Mouse (Mus musculus): Measurements from ENCODE around the gene Mpig6b. TPM values are rescaled to one million over a fixed set of nuclear protein-coding genes. Genes with fewer than 3 reads are reported as not detected.

Mpig6b gene
- polyA plus RNA-seq, 1 experiment from 2014 or later, result 11.2 TPM

DNA sequence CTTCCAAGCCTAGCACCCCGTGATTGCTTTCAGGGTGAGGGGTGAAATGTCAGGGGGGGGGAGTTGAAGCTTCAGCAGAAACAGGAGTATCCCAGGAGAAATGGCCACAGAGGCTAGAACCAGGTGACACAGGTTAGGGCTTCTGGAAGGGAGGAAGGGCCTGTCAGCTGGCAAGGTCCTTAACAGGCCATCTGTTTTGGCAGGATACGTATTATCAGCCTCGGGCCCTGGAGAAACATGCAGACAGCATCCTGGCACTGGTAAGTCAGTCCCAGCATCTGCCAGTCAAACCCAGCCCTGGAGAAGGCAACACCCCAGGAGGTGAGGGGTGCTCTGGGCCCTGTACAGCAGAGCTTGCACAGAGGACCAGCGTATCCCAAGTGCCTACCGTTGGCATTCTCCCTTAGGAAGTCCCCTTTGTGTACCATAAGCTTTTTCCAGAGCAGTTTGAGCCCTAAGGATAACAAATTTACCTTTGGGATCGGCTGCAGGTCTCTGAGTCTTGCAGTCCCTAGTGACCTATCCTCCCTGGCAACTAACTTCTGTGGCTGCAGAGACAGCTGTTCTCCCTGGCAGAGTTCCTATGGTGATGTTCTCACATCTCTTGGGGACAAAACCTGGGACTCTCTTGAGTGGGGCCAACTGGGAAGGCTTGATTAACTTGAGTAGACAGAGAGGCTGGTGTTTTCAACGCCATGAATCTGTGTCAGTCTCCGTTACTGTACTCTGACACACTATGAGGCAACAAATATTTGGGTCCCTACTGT, 24.4 kb upstream of the Mpig6b start:
- no peak for DNase-seq (ENCODE audit: low spot score)
- Histone ChIP-seq H3K4me1 (replicated peaks; ENCODE audit: control insufficient read depth, insufficient read depth, low read length) (peaks cover 12% of the 10 kb centered on the region), H3K9me3 (ENCODE audit: control insufficient read depth, low read length) (no peaks in the 10 kb centered on the region), H3K9ac (ENCODE audit: low read depth, low read length) (peak overlapping the region; percentile 94), H3K27me3 (replicated peaks; ENCODE audit: control insufficient read depth, insufficient read depth, low read length) (no peaks in the 10 kb centered on the region), H3K4me2 (peak overlapping the region; percentile 73), H3K27ac (ENCODE audit: low read depth, low read length) (peak overlapping the region; percentile 95; the same call in 1 of the 2 replicates), H3K36me3 (ENCODE audit: control insufficient read depth, insufficient read depth, low read length) (peaks cover 15% of the 10 kb centered on the region), H3K4me3 (ENCODE audit: low read depth, low read length) (peak overlapping the region; percentile 72)
- WGBS, result 65% methylated on average over 8 of the region's 8 CpGs
- peak; percentile 44 for ATAC-seq (replicated peaks; ENCODE audit: low FRiP score)

DNA sequence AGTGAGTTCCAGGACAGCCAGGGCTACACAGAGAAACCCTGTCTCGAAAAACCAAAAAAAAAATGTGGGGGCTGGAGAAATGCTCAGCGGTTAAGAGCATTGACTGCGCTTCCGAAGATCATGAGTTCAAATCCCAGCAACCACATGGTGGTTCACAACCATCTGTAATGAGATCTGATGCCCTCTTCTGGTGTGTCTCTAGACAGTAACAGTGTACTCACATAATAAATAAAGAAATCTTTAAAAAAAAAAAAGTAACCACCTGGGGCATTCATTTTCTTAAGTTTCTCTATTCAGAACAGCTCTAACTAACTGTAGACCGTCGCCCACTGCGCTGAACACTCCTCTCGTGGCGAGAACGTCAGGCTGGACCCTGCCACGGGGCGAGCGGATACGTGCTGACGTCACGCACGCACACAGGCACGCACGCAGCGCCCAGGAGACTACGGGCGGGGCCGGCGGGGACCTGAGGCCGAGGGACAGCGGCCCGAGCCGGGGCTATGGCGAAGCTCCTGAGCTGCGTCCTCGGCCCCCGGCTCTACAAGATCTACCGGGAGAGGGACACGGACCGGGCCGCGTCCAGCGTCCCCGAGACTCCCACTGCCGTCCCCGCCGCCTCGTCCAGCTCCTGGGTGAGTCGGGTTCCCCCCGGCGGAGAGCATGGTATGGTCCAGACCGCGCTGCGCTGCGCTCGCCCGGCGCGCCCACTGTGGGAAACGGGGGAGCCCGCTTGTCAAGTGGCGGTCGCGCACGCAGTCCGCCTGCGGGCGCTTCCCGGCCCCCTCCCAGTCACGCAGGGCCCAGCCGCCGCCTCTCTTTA, 23.1 kb upstream of the Mpig6b start, which contains the start of gene Abhd16a:
Gene Abhd16a (plus strand): TSS at position 439 of the 820 bp plus-strand sequence.
- H3K4me2 ChIP-seq, result peak within 1 kb of the TSS; percentile 73
- H3K4me1 ChIP-seq (replicated peaks; ENCODE audit: control insufficient read depth, insufficient read depth, low read length), result peaks cover 13% of the 10 kb centered on the region
- H3K27me3 ChIP-seq (replicated peaks; ENCODE audit: control insufficient read depth, insufficient read depth, low read length), result no peaks in the 10 kb centered on the region
- H3K9me3 ChIP-seq (ENCODE audit: control insufficient read depth, low read length), result no peaks in the 10 kb centered on the region
- H3K27ac ChIP-seq (ENCODE audit: low read depth, low read length), result peak within 1 kb of the TSS; percentile 95
- peak within 1 kb of the TSS; percentile 94 for H3K9ac ChIP-seq (ENCODE audit: low read depth, low read length)
- peaks cover 15% of the 10 kb centered on the region for H3K36me3 ChIP-seq (ENCODE audit: control insufficient read depth, insufficient read depth, low read length)
- peak; percentile 93 for DNase-seq (ENCODE audit: low spot score)
- H3K4me3 ChIP-seq (ENCODE audit: low read depth, low read length), result peak within 1 kb of the TSS; percentile 72
- peak; percentile 96 for ATAC-seq (replicated peaks; ENCODE audit: low FRiP score)
- 2% methylated on average over 67 of the region's 67 CpGs for WGBS

DNA sequence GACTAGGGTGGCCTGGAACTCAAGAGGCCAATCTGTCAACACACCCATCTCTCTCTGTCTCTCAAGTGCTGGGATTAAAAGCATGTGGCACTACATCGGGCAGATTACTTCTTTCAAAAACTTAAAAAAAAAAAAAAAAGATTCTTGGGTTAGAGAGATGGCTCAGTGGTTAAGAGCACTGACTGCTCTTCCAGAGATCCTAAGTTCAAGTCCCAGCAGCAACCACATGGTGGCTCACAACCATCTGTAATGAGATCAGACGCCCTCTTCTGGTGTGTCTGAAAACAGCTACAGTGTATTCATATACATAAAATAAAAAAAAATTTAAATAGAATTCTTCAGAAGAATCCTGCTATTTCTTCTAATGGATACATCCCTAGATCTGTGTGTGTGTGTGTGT, 22.2 kb upstream of the Mpig6b start:
- Histone ChIP-seq H3K36me3 (ENCODE audit: control insufficient read depth, insufficient read depth, low read length) (peaks cover 15% of the 10 kb centered on the region), H3K4me1 (replicated peaks; ENCODE audit: control insufficient read depth, insufficient read depth, low read length) (peaks cover 13% of the 10 kb centered on the region), H3K27me3 (replicated peaks; ENCODE audit: control insufficient read depth, insufficient read depth, low read length) (no peaks in the 10 kb centered on the region), H3K4me3 (ENCODE audit: low read depth, low read length) (no peak overlapping the region), H3K27ac (ENCODE audit: low read depth, low read length) (no peak overlapping the region), H3K4me2 (no peak overlapping the region), H3K9ac (ENCODE audit: low read depth, low read length) (no peak overlapping the region), H3K9me3 (ENCODE audit: control insufficient read depth, low read length) (no peaks in the 10 kb centered on the region)
- WGBS, result 41% methylated on average over 2 of the region's 2 CpGs
- no peak for DNase-seq (ENCODE audit: low spot score)
- no peak for ATAC-seq (replicated peaks; ENCODE audit: low FRiP score)

DNA sequence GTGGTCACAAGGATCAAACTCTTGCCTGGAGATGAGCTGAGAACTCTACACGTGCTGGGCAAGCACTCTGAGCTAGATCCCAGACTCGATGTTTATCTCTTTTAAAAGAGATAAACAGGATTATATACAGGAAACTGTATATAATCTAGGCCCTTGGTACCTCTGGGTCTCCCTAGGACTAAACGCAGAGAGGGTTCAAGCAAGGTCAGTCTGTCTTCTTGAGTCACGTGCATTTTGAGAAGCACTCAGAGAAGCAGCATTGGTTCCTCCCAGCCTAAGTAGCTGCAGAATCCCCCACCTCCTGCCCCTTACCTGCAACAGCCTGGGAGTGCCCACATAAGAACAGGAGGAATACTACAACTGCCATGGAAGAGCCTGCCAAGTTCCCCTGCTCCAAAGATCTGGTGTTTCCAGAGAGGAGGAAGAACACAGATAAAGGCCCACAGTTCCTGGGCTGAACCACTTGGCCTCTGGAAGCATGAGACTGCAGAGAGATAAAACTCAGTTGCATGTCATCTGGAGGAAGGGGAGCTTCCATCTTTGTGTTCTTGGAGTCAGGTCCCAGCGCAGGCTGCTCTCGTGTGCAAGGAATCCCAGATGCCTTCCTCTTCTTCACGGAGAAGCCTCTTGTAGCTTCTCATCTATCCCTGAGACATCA, 19.4 kb upstream of the Mpig6b start, which contains the start of gene Ly6g6f:
Gene Ly6g6f (minus strand): TSS at position 403 of the 658 bp plus-strand sequence.
- no peaks in the 10 kb centered on the region for H3K27me3 ChIP-seq (replicated peaks; ENCODE audit: control insufficient read depth, insufficient read depth, low read length)
- H3K4me2 ChIP-seq, result no peak within 1 kb of the TSS
- peaks cover 17% of the 10 kb centered on the region for H3K4me1 ChIP-seq (replicated peaks; ENCODE audit: control insufficient read depth, insufficient read depth, low read length)
- H3K9ac ChIP-seq (ENCODE audit: low read depth, low read length), result no peak within 1 kb of the TSS
- no peak within 1 kb of the TSS; the same call in 1 of the 2 replicates for H3K27ac ChIP-seq (ENCODE audit: low read depth, low read length)
- 39% methylated on average over 7 of the region's 7 CpGs for WGBS
- DNase-seq (ENCODE audit: low spot score) (no peak), ATAC-seq (replicated peaks; ENCODE audit: low FRiP score) (no peak)
- H3K36me3 ChIP-seq (ENCODE audit: control insufficient read depth, insufficient read depth, low read length), result no peaks in the 10 kb centered on the region
- no peak within 1 kb of the TSS for H3K4me3 ChIP-seq (ENCODE audit: low read depth, low read length)
- H3K9me3 ChIP-seq (ENCODE audit: control insufficient read depth, low read length), result no peaks in the 10 kb centered on the region

DNA sequence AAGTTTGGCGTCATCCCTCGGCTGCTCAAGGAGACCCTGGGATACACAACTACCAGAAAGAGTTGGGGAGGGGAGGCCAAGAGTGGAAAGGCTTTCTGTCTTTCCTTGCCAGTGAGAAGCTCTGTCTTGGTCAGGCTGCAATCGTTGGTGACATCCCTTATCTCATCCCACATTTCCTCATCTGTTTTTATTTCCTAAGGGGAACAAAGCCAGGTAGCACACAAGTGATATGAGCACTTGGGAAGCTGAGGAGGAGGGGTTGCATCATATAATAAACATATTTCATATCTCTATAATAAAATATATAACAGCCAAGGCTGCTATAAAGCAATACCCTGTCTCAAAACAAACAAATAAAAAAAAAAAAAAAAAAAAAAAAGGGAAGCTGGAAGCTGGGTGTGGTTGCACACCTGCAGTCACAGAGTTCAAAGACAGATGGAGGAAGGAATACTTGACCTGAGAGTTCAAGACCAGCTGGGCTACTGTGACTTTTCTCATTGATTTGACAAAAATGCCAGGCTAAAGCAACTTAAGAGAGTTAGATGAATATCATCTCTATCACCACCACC, 18.0 kb upstream of the Mpig6b start:
- Histone ChIP-seq H3K9ac (ENCODE audit: low read depth, low read length) (peak overlapping the region; percentile 10; the same call in 1 of the 2 replicates), H3K4me2 (no peak overlapping the region), H3K4me1 (replicated peaks; ENCODE audit: control insufficient read depth, insufficient read depth, low read length) (peaks cover 24% of the 10 kb centered on the region), H3K36me3 (ENCODE audit: control insufficient read depth, insufficient read depth, low read length) (no peaks in the 10 kb centered on the region), H3K9me3 (ENCODE audit: control insufficient read depth, low read length) (no peaks in the 10 kb centered on the region), H3K4me3 (ENCODE audit: low read depth, low read length) (no peak overlapping the region), H3K27me3 (replicated peaks; ENCODE audit: control insufficient read depth, insufficient read depth, low read length) (no peaks in the 10 kb centered on the region), H3K27ac (ENCODE audit: low read depth, low read length) (no peak overlapping the region)
- ATAC-seq (replicated peaks; ENCODE audit: low FRiP score) (no peak), DNase-seq (ENCODE audit: low spot score) (no peak)
- WGBS, result 60% methylated on average over 3 of the region's 3 CpGs

DNA sequence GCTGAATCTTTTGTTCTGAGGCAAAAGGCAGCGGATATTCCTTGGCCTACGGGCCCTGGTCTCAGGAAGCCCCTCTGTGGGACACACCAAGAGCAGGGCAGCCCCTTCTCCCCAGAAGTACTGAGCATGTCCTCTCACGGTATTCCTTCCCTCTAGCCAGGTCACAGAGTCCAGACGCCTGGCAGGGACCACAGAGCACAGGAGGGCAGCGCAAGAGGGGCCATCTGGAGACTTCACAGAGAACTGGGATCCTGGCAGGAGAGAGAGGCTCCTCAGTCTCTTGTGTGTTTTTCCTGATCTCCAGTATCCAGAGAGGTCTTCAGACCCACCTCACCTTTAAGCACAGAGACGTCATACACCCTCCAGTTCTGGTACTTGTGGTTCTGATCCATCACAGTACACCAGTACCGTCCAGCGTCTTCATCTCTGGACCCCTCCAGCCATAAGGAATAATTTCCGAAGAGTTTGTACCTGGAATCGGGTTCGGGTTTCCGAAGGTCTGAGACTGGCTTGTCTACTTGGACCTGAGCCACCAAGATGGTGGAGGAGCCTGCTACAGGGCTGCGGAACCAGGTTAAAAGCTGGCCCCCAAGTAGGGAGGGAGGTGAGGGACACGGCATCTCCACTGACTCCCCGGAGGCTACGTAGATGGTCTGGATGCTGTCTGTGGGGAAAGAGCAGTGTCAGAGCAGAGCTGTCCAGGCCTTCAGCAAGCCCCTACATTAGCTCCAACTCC, 17.0 kb upstream of the Mpig6b start:
- no peak for ATAC-seq (replicated peaks; ENCODE audit: low FRiP score)
- DNase-seq (ENCODE audit: low spot score), result no peak
- Histone ChIP-seq H3K4me1 (replicated peaks; ENCODE audit: control insufficient read depth, insufficient read depth, low read length) (peaks cover 24% of the 10 kb centered on the region), H3K9me3 (ENCODE audit: control insufficient read depth, low read length) (no peaks in the 10 kb centered on the region), H3K4me2 (no peak overlapping the region), H3K27ac (ENCODE audit: low read depth, low read length) (no peak overlapping the region), H3K36me3 (ENCODE audit: control insufficient read depth, insufficient read depth, low read length) (no peaks in the 10 kb centered on the region), H3K9ac (ENCODE audit: low read depth, low read length) (peak overlapping the region; percentile 15; the same call in 1 of the 2 replicates), H3K4me3 (ENCODE audit: low read depth, low read length) (no peak overlapping the region), H3K27me3 (replicated peaks; ENCODE audit: control insufficient read depth, insufficient read depth, low read length) (0 out of 2 replicates have a peak, but pooled peaks cover 3% of the 10 kb centered on the region)
- 84% methylated on average over 16 of the region's 16 CpGs for WGBS

DNA sequence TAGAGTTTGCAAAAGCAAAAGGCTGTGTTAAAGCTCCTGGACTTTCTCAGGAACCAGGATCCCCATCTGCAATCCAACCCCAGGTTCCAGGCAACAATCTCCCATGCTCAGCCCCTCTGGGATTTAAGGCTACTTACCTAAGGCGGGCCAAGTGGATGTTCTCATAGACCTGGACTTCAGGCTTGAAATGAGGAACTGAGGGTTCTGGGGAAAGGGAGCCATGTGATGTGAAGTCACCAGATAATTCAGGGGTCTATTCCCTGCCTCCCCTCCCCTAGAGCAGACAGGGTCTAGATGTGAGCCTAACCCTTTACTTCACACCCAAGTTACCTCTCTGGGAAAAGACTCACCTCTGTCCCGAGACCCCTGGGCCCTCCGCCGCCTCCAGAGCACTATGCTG, 14.7 kb upstream of the Mpig6b start:
- peak overlapping the region; percentile 64 for H3K4me2 ChIP-seq
- WGBS, result 84% methylated on average over 4 of the region's 4 CpGs
- no peaks in the 10 kb centered on the region for H3K36me3 ChIP-seq (ENCODE audit: control insufficient read depth, insufficient read depth, low read length)
- peaks cover 26% of the 10 kb centered on the region for H3K4me1 ChIP-seq (replicated peaks; ENCODE audit: control insufficient read depth, insufficient read depth, low read length)
- 0 out of 2 replicates have a peak, but pooled peaks cover 3% of the 10 kb centered on the region for H3K27me3 ChIP-seq (replicated peaks; ENCODE audit: control insufficient read depth, insufficient read depth, low read length)
- H3K9me3 ChIP-seq (ENCODE audit: control insufficient read depth, low read length), result no peaks in the 10 kb centered on the region
- H3K27ac ChIP-seq (ENCODE audit: low read depth, low read length), result peak overlapping the region; percentile 74
- peak overlapping the region; percentile 61; the same call in 1 of the 2 replicates for H3K9ac ChIP-seq (ENCODE audit: low read depth, low read length)
- DNase-seq (ENCODE audit: low spot score) (no peak), ATAC-seq (replicated peaks; ENCODE audit: low FRiP score) (no peak)
- no peak overlapping the region for H3K4me3 ChIP-seq (ENCODE audit: low read depth, low read length)

Data from liver, embryonic 11.5 days (tissue).